Mouse (Mus musculus): Measurements from ENCODE around the gene Ndst4. TPM values are rescaled to one million over a fixed set of nuclear protein-coding genes. Genes with fewer than 3 reads are reported as not detected.

The Ndst4 gene
- not detected in 2 replicates for polyA plus RNA-seq (2012; rRNA removed)
- 0.01 TPM in 1 of 2 replicates, not detected in the other for polyA plus RNA-seq (2014; fragmentation: Nextera tagmentation; extraction: Ambion mirVana)

- Histone ChIP-seq H3K4me3 (ENCODE audit: insufficient read depth in 1 of 2, low read depth in 2 of 2, low read length in 2 of 2) (no peak within 1 kb of the TSS), H3K9ac (replicated peaks) (no peak within 1 kb of the TSS), H3K4me2 (ENCODE audit: low read depth) (no peak within 1 kb of the TSS), H3K9me3 (ENCODE audit: control insufficient read depth, low read length) (no peaks in the 10 kb centered on the region), H3K36me3 (replicated peaks; ENCODE audit: control insufficient read depth, insufficient read depth, low read depth) (no peaks in the 10 kb centered on the region), H3K27ac (no peak within 1 kb of the TSS), H3K27me3 (ENCODE audit: control insufficient read depth, insufficient read depth, low read length) (no peaks in the 10 kb centered on the region), H3K4me1 (replicated peaks; ENCODE audit: control insufficient read depth in 2 of 2, insufficient read depth in 2 of 2, low read length in 1 of 2) (no peaks in the 10 kb centered on the region)
- WGBS (ENCODE audit: insufficient replicate concordance), result 53% methylated on average over 14 of the region's 14 CpGs
- DNase-seq (ENCODE audit: low read depth in 3 of 3, low spot score in 3 of 3), result no peak
- peak; percentile 23; the same call in 1 of the 2 replicates for ATAC-seq (ENCODE audit: insufficient read depth)
- TF ChIP-seq CTCF (IDR thresholded peaks at IDR 0.05; ENCODE audit: low read depth) (no peak), EP300 (IDR thresholded peaks at IDR 0.05; ENCODE audit: low read depth) (no peak)
Measured at GRCm38 (mm10) chr3:125403601-125404396, at the start of gene Ndst4. TSS of gene Ndst4 (plus strand) at chr3:125404076.

DNA sequence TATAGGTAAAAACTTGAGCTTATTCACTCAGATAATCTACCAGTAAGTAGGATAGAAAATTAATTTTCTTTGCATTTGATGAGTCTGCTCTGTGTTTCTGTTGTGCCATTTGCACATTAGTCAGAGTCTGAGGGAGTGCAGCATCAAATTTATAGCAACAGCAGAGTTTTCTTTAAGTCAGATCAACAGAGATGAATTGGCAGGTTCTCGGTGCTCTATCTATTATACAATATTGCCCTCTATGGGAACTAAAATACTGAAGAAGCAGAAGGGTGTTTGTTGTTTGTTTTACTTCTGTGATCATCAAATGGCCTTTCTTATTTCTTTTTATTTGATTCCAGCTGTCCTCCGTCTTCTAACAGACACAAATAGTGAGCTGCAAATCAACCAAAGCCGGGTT, 6.4 kb upstream of the Ndst4 start:
- TF ChIP-seq CTCF (IDR thresholded peaks at IDR 0.05; ENCODE audit: low read depth), result no peak
- no peak for TF ChIP-seq EP300 (IDR thresholded peaks at IDR 0.05; ENCODE audit: low read depth)
- no peaks in the 10 kb centered on the region for H3K9me3 ChIP-seq (ENCODE audit: control insufficient read depth, low read length)
- no peak overlapping the region for H3K4me2 ChIP-seq (ENCODE audit: low read depth)
- DNase-seq (ENCODE audit: low read depth in 3 of 3, low spot score in 3 of 3) (no peak), ATAC-seq (ENCODE audit: insufficient read depth) (no peak)
- no peak overlapping the region for H3K4me3 ChIP-seq (ENCODE audit: insufficient read depth in 1 of 2, low read depth in 2 of 2, low read length in 2 of 2)
- H3K27me3 ChIP-seq (ENCODE audit: control insufficient read depth, insufficient read depth, low read length), result no peaks in the 10 kb centered on the region
- no peaks in the 10 kb centered on the region for H3K4me1 ChIP-seq (replicated peaks; ENCODE audit: control insufficient read depth in 2 of 2, insufficient read depth in 2 of 2, low read length in 1 of 2)
- 70% methylated on average over 3 of the region's 3 CpGs for WGBS (ENCODE audit: insufficient replicate concordance)
- H3K36me3 ChIP-seq (replicated peaks; ENCODE audit: control insufficient read depth, insufficient read depth, low read depth), result no peaks in the 10 kb centered on the region
- H3K27ac ChIP-seq, result no peak overlapping the region
- H3K9ac ChIP-seq (replicated peaks), result no peak overlapping the region

DNA sequence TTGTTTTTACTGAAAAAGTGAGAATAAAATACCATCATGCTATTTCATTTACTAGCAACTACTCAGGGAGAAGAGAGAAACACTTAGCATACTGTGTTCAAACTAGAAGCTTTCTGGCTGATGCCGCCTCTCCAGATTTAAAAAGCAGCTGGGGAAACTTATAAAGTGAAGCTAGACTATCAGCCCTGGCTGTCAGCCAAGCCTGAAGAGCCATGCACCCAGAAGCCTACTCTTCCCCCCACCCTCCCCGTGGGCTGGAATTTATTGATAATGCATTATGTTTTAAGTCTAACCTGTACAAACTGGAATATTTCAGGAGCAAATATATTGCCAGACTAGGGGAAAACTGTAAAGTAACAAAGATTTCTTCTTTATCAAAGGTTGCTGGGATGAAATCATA, 2.6 kb downstream of the Ndst4 start:
- Histone ChIP-seq H3K27me3 (ENCODE audit: control insufficient read depth, insufficient read depth, low read length) (no peaks in the 10 kb centered on the region), H3K9ac (replicated peaks) (no peak overlapping the region), H3K9me3 (ENCODE audit: control insufficient read depth, low read length) (no peaks in the 10 kb centered on the region), H3K4me1 (replicated peaks; ENCODE audit: control insufficient read depth in 2 of 2, insufficient read depth in 2 of 2, low read length in 1 of 2) (no peaks in the 10 kb centered on the region), H3K36me3 (replicated peaks; ENCODE audit: control insufficient read depth, insufficient read depth, low read depth) (no peaks in the 10 kb centered on the region), H3K4me3 (ENCODE audit: insufficient read depth in 1 of 2, low read depth in 2 of 2, low read length in 2 of 2) (no peak overlapping the region), H3K4me2 (ENCODE audit: low read depth) (no peak overlapping the region), H3K27ac (no peak overlapping the region)
- WGBS (ENCODE audit: insufficient replicate concordance), result 50% methylated on average over 2 of the region's 2 CpGs
- no peak for DNase-seq (ENCODE audit: low read depth in 3 of 3, low spot score in 3 of 3)
- TF ChIP-seq EP300 (IDR thresholded peaks at IDR 0.05; ENCODE audit: low read depth) (no peak), CTCF (IDR thresholded peaks at IDR 0.05; ENCODE audit: low read depth) (no peak)
- ATAC-seq (ENCODE audit: insufficient read depth), result no peak

GRCm38 (mm10) chr3:125406991-125407390, 3.1 kb downstream of the Ndst4 start:
- DNase-seq (ENCODE audit: low read depth in 3 of 3, low spot score in 3 of 3), result no peak
- TF ChIP-seq EP300 (IDR thresholded peaks at IDR 0.05; ENCODE audit: low read depth), result no peak
- TF ChIP-seq CTCF (IDR thresholded peaks at IDR 0.05; ENCODE audit: low read depth), result no peak
- Histone ChIP-seq H3K9me3 (ENCODE audit: control insufficient read depth, low read length) (no peaks in the 10 kb centered on the region), H3K4me1 (replicated peaks; ENCODE audit: control insufficient read depth in 2 of 2, insufficient read depth in 2 of 2, low read length in 1 of 2) (no peaks in the 10 kb centered on the region), H3K4me3 (ENCODE audit: insufficient read depth in 1 of 2, low read depth in 2 of 2, low read length in 2 of 2) (no peak overlapping the region), H3K4me2 (ENCODE audit: low read depth) (no peak overlapping the region), H3K36me3 (replicated peaks; ENCODE audit: control insufficient read depth, insufficient read depth, low read depth) (no peaks in the 10 kb centered on the region), H3K27me3 (ENCODE audit: control insufficient read depth, insufficient read depth, low read length) (no peaks in the 10 kb centered on the region), H3K27ac (no peak overlapping the region), H3K9ac (replicated peaks) (no peak overlapping the region)
- no peak for ATAC-seq (ENCODE audit: insufficient read depth)
- 63% methylated on average over 3 of the region's 3 CpGs for WGBS (ENCODE audit: insufficient replicate concordance)

GRCm38 (mm10) chr3:125466894-125467652, 63.2 kb downstream of the Ndst4 start:
- Histone ChIP-seq H3K27ac (no peak overlapping the region), H3K4me3 (ENCODE audit: insufficient read depth in 1 of 2, low read depth in 2 of 2, low read length in 2 of 2) (no peak overlapping the region), H3K4me1 (replicated peaks; ENCODE audit: control insufficient read depth in 2 of 2, insufficient read depth in 2 of 2, low read length in 1 of 2) (no peaks in the 10 kb centered on the region), H3K4me2 (ENCODE audit: low read depth) (no peak overlapping the region), H3K27me3 (ENCODE audit: control insufficient read depth, insufficient read depth, low read length) (no peaks in the 10 kb centered on the region), H3K9me3 (ENCODE audit: control insufficient read depth, low read length) (no peaks in the 10 kb centered on the region), H3K9ac (replicated peaks) (no peak overlapping the region), H3K36me3 (replicated peaks; ENCODE audit: control insufficient read depth, insufficient read depth, low read depth) (no peaks in the 10 kb centered on the region)
- DNase-seq (ENCODE audit: low read depth in 3 of 3, low spot score in 3 of 3) (no peak), ATAC-seq (ENCODE audit: insufficient read depth) (no peak)
- TF ChIP-seq CTCF (IDR thresholded peaks at IDR 0.05; ENCODE audit: low read depth) (no peak), EP300 (IDR thresholded peaks at IDR 0.05; ENCODE audit: low read depth) (no peak)
- WGBS (ENCODE audit: insufficient replicate concordance), result 24% methylated on average over 6 of the region's 6 CpGs
